Mouse (Mus musculus) small intestine, adult 2 months (tissue): Measurements from ENCODE around the gene Oscar.

ENCODE experiments used
- CTCF ChIP-seq: fragments of 200-500 bp; IDR thresholded peaks from 2 replicates; pipeline ENCODE4 v1.5.1; 2012; ENCODE audit warnings: low read depth, mild to moderate bottlenecking, control low read depth, inconsistent platforms, low read length, moderate library complexity, mixed read lengths; ENCODE audit not compliant: insufficient replicate concordance, insufficient read length; ENCODE audit errors: extremely low read depth
- POLR2A ChIP-seq: fragments of 200-500 bp; IDR thresholded peaks from 2 replicates; pipeline ENCODE4 v1.6.1; 2012; ENCODE audit warnings: low read depth, mild to moderate bottlenecking, control low read depth, inconsistent platforms, low read length, moderate library complexity

- TF ChIP-seq POLR2A (no peak), CTCF (no peak)
Measured at GRCm38 (mm10) chr7:3578196-3578595, 37.8 kb downstream of the Oscar start.
